Mouse (Mus musculus): ENCODE measurements around the gene Urgcp. TPM values are rescaled to one million over a fixed set of nuclear protein-coding genes. Genes with fewer than 3 reads are reported as not detected.
A peak's percentile ranks its signal among the peaks of the same experiment; 100 is the strongest.

Urgcp gene
- polyA plus RNA-seq, 1 experiment from 2014 or later: 18.2 TPM

- no peaks in the 10 kb centered on the region for H3K27me3 ChIP-seq (replicated peaks; ENCODE audit: control insufficient read depth, insufficient read depth, low read length)
- WGBS: 86% methylated on average over 6 of the region's 6 CpGs
- H3K4me3 ChIP-seq (ENCODE audit: low read depth, low read length): no peak overlapping the region
- DNase-seq (ENCODE audit: low spot score) (no peak), ATAC-seq (replicated peaks; ENCODE audit: low FRiP score, low TSS enrichment, low read depth) (no peak)
- H3K27ac ChIP-seq (ENCODE audit: low read depth): no peak overlapping the region
- no peak overlapping the region for H3K9ac ChIP-seq (ENCODE audit: low read length)
- H3K36me3 ChIP-seq (ENCODE audit: control insufficient read depth, insufficient read depth, low read length): peaks cover 3% of the 10 kb centered on the region; the same call in 1 of the 2 replicates
- H3K4me1 ChIP-seq (replicated peaks; ENCODE audit: control insufficient read depth, insufficient read depth, low read length): no peaks in the 10 kb centered on the region
- H3K4me2 ChIP-seq (ENCODE audit: low read length): no peak overlapping the region
- H3K9me3 ChIP-seq (ENCODE audit: control insufficient read depth, low read length): no peaks in the 10 kb centered on the region
Observed at GRCm38 (mm10) chr11:5766019-5766418, 3.8 kb upstream of the Urgcp start.

DNA sequence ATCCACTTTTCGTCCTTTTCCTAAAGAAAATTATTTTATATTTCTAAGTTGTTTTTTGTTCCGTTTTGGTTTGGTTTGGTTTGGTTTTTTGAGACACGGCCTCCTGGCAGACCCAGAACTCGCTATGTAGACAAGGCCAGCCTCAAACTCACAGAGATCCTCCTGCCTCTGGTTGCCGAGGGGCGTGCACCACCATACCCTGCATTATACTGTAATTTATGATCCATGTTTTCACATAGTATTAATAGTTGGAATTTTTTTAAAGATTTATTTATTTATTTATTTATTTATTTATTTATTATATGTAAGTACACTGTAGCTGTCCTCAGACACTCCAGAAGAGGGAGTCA lies 432 bp upstream of the Urgcp start:
- Histone ChIP-seq H3K4me2 (ENCODE audit: low read length) (peak overlapping the region; percentile 89), H3K27ac (ENCODE audit: low read depth) (peak overlapping the region; percentile 93; the same call in 1 of the 2 replicates), H3K4me1 (replicated peaks; ENCODE audit: control insufficient read depth, insufficient read depth, low read length) (peaks cover 1% of the 10 kb centered on the region; the same call in 1 of the 2 replicates), H3K9me3 (ENCODE audit: control insufficient read depth, low read length) (no peaks in the 10 kb centered on the region), H3K27me3 (replicated peaks; ENCODE audit: control insufficient read depth, insufficient read depth, low read length) (no peaks in the 10 kb centered on the region), H3K36me3 (ENCODE audit: control insufficient read depth, insufficient read depth, low read length) (no peaks in the 10 kb centered on the region), H3K9ac (ENCODE audit: low read length) (peak overlapping the region; percentile 87), H3K4me3 (ENCODE audit: low read depth, low read length) (peak overlapping the region; percentile 91)
- no peak; the same call in 1 of the 2 replicates for ATAC-seq (replicated peaks; ENCODE audit: low FRiP score, low TSS enrichment, low read depth)
- WGBS: 13% methylated on average over 6 of the region's 6 CpGs
- peak; percentile 61 for DNase-seq (ENCODE audit: low spot score)

DNA sequence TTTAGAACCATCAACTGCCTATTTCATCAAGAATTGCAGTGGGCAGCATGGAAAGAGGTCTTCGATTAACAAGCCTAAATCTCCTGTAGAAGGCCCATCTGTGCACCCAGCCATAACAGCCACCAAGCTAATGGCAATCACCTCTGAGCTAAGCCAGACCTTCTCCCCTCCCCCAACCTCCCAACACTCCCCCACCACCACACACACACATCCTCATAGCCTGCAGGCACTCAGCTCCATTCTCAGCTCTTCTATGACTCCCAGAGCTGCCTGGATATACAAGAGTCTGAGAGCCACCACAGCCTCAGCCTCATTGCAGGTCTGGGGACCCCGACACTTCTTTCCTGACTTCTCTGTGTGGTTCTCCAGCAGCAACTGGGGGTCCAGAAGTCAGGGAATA lies 8.4 kb downstream of the Urgcp start:
- 74% methylated on average over 2 of the region's 2 CpGs for WGBS
- Histone ChIP-seq H3K9ac (ENCODE audit: low read length) (no peak overlapping the region), H3K9me3 (ENCODE audit: control insufficient read depth, low read length) (0 out of 2 replicates have a peak, but pooled peaks cover 4% of the 10 kb centered on the region), H3K27ac (ENCODE audit: low read depth) (no peak overlapping the region), H3K4me2 (ENCODE audit: low read length) (no peak overlapping the region), H3K36me3 (ENCODE audit: control insufficient read depth, insufficient read depth, low read length) (no peaks in the 10 kb centered on the region; the same call in 1 of the 2 replicates), H3K27me3 (replicated peaks; ENCODE audit: control insufficient read depth, insufficient read depth, low read length) (no peaks in the 10 kb centered on the region), H3K4me1 (replicated peaks; ENCODE audit: control insufficient read depth, insufficient read depth, low read length) (0 out of 2 replicates have a peak, but pooled peaks cover 2% of the 10 kb centered on the region), H3K4me3 (ENCODE audit: low read depth, low read length) (no peak overlapping the region)
- DNase-seq (ENCODE audit: low spot score) (no peak), ATAC-seq (replicated peaks; ENCODE audit: low FRiP score, low TSS enrichment, low read depth) (no peak)

DNA sequence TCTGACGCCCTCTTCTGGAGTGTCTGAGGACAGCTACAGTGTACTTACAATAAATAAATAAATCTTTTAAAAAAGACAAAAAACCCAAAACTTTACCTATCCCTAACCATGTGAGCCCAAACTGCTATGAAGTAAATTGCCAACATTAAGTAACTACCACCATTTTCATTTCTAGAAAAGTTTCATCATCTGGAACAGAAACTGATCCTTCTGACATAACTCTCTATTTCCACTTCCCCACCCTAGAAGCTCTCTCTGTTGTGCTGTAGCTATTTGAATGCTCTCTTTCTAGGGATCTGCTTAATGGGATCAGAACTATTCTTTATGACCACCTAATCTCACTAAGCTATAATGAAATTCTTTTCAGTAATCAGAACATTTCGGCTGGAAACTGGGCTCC lies 17.2 kb downstream of the Urgcp start:
- no peak overlapping the region for H3K9ac ChIP-seq (ENCODE audit: low read length)
- no peak overlapping the region for H3K4me3 ChIP-seq (ENCODE audit: low read depth, low read length)
- H3K36me3 ChIP-seq (ENCODE audit: control insufficient read depth, insufficient read depth, low read length): no peaks in the 10 kb centered on the region
- no peak overlapping the region for H3K27ac ChIP-seq (ENCODE audit: low read depth)
- DNase-seq (ENCODE audit: low spot score): no peak
- H3K27me3 ChIP-seq (replicated peaks; ENCODE audit: control insufficient read depth, insufficient read depth, low read length): no peaks in the 10 kb centered on the region
- no peaks in the 10 kb centered on the region for H3K9me3 ChIP-seq (ENCODE audit: control insufficient read depth, low read length)
- WGBS: 85% methylated on average over 2 of the region's 2 CpGs
- no peak overlapping the region for H3K4me2 ChIP-seq (ENCODE audit: low read length)
- no peaks in the 10 kb centered on the region for H3K4me1 ChIP-seq (replicated peaks; ENCODE audit: control insufficient read depth, insufficient read depth, low read length)
- ATAC-seq (replicated peaks; ENCODE audit: low FRiP score, low TSS enrichment, low read depth): no peak

DNA sequence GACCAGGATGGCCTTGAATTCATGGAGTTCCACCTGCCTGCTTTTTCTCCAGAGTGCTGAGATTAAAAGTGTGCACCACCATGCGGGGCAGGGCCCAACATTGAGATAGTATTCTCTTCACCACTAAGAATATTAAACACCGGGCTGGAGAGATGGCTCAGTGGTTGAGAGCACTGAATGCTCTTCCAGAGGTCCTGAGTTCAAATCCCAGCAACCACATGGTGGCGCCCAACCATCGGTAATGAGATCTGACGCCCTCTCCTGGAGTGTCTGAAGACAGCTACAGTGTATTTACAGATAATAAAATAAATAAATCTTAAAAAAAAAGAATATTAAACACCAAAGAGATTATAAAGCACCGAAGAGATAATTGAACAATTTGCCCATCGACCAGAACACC lies 20.1 kb downstream of the Urgcp start:
- Histone ChIP-seq H3K4me1 (replicated peaks; ENCODE audit: control insufficient read depth, insufficient read depth, low read length) (no peaks in the 10 kb centered on the region), H3K4me3 (ENCODE audit: low read depth, low read length) (no peak overlapping the region), H3K9me3 (ENCODE audit: control insufficient read depth, low read length) (no peaks in the 10 kb centered on the region), H3K9ac (ENCODE audit: low read length) (no peak overlapping the region), H3K36me3 (ENCODE audit: control insufficient read depth, insufficient read depth, low read length) (no peaks in the 10 kb centered on the region), H3K27ac (ENCODE audit: low read depth) (no peak overlapping the region), H3K27me3 (replicated peaks; ENCODE audit: control insufficient read depth, insufficient read depth, low read length) (no peaks in the 10 kb centered on the region), H3K4me2 (ENCODE audit: low read length) (no peak overlapping the region)
- 75% methylated on average over 7 of the region's 7 CpGs for WGBS
- no peak for ATAC-seq (replicated peaks; ENCODE audit: low FRiP score, low TSS enrichment, low read depth)
- no peak for DNase-seq (ENCODE audit: low spot score)

GRCm38 (mm10) chr11:5740965-5741627 lies 21.1 kb downstream of the Urgcp start:
- H3K36me3 ChIP-seq (ENCODE audit: control insufficient read depth, insufficient read depth, low read length): no peaks in the 10 kb centered on the region
- peak overlapping the region; percentile 83 for H3K4me3 ChIP-seq (ENCODE audit: low read depth, low read length)
- peak overlapping the region; percentile 95 for H3K9ac ChIP-seq (ENCODE audit: low read length)
- under 1% methylated on average over 46 of the region's 50 CpGs for WGBS
- peak; percentile 77 for DNase-seq (ENCODE audit: low spot score)
- ATAC-seq (replicated peaks; ENCODE audit: low FRiP score, low TSS enrichment, low read depth): peak; percentile 91
- no peaks in the 10 kb centered on the region for H3K27me3 ChIP-seq (replicated peaks; ENCODE audit: control insufficient read depth, insufficient read depth, low read length)
- H3K4me2 ChIP-seq (ENCODE audit: low read length): peak overlapping the region; percentile 82
- peak overlapping the region; percentile 82 for H3K27ac ChIP-seq (ENCODE audit: low read depth)
- H3K9me3 ChIP-seq (ENCODE audit: control insufficient read depth, low read length): no peaks in the 10 kb centered on the region
- H3K4me1 ChIP-seq (replicated peaks; ENCODE audit: control insufficient read depth, insufficient read depth, low read length): no peaks in the 10 kb centered on the region

GRCm38 (mm10) chr11:5740599-5740964 lies 21.6 kb downstream of the Urgcp start:
- ATAC-seq (replicated peaks; ENCODE audit: low FRiP score, low TSS enrichment, low read depth) (peak; percentile 54), DNase-seq (ENCODE audit: low spot score) (no peak)
- Histone ChIP-seq H3K4me2 (ENCODE audit: low read length) (peak overlapping the region; percentile 82), H3K9me3 (ENCODE audit: control insufficient read depth, low read length) (no peaks in the 10 kb centered on the region), H3K27me3 (replicated peaks; ENCODE audit: control insufficient read depth, insufficient read depth, low read length) (no peaks in the 10 kb centered on the region), H3K4me3 (ENCODE audit: low read depth, low read length) (peak overlapping the region; percentile 83), H3K36me3 (ENCODE audit: control insufficient read depth, insufficient read depth, low read length) (no peaks in the 10 kb centered on the region), H3K9ac (ENCODE audit: low read length) (peak overlapping the region; percentile 95), H3K4me1 (replicated peaks; ENCODE audit: control insufficient read depth, insufficient read depth, low read length) (no peaks in the 10 kb centered on the region), H3K27ac (ENCODE audit: low read depth) (peak overlapping the region; percentile 82)
- WGBS: 2% methylated on average over 26 of the region's 26 CpGs

DNA sequence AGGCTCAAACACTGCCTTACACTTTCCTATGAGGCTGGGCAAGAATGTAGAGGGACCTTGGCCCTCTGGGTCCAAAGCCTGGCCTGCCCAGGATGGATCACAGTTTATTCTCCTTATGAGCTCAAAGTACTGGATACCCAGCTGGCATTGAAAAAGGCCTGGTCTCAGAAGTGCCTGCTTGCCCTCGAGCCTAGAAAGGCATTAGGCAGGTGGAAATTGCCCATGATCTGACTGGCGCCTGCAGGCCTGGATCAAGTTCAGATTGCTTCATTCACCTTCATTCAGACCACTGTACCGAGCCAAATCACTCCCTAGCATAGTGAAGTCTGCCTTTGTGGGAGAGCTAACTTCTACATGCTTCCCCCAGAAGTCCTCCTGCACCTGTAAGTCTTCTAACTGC lies 22.3 kb downstream of the Urgcp start:
- ATAC-seq (replicated peaks; ENCODE audit: low FRiP score, low TSS enrichment, low read depth) (no peak), DNase-seq (ENCODE audit: low spot score) (no peak)
- no peak overlapping the region for H3K4me3 ChIP-seq (ENCODE audit: low read depth, low read length)
- H3K4me1 ChIP-seq (replicated peaks; ENCODE audit: control insufficient read depth, insufficient read depth, low read length): no peaks in the 10 kb centered on the region
- H3K9ac ChIP-seq (ENCODE audit: low read length): no peak overlapping the region
- H3K27ac ChIP-seq (ENCODE audit: low read depth): no peak overlapping the region
- H3K36me3 ChIP-seq (ENCODE audit: control insufficient read depth, insufficient read depth, low read length): no peaks in the 10 kb centered on the region
- WGBS: 81% methylated on average over 3 of the region's 3 CpGs
- H3K27me3 ChIP-seq (replicated peaks; ENCODE audit: control insufficient read depth, insufficient read depth, low read length): no peaks in the 10 kb centered on the region
- H3K9me3 ChIP-seq (ENCODE audit: control insufficient read depth, low read length): no peaks in the 10 kb centered on the region
- peak overlapping the region; percentile 82 for H3K4me2 ChIP-seq (ENCODE audit: low read length)

Data from intestine, embryonic 14.5 days (tissue).